Mouse (Mus musculus): ENCODE data around the gene Tmem209.

Gene Tmem209

DNA sequence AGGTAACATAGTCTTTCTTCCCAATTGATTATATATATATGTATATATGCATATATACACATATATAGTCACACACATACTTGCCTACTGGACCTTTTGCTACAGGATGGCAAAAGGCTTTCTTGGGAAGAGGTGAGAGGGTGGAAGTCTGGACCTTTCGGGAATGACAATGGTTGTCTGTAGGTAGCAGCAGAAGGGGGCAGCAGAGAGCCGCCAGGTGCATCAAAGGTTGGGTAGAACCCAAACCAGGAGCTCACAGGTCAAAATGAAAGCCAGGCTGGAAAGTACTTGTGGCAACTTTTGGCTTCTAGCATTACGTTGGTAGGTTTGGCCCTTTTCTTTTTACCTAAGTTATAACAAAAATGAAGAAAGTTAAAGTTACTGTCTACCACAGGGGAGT is 25.8 kb upstream of the Tmem209 start:
- peak; percentile 64 for DNase-seq

DNA sequence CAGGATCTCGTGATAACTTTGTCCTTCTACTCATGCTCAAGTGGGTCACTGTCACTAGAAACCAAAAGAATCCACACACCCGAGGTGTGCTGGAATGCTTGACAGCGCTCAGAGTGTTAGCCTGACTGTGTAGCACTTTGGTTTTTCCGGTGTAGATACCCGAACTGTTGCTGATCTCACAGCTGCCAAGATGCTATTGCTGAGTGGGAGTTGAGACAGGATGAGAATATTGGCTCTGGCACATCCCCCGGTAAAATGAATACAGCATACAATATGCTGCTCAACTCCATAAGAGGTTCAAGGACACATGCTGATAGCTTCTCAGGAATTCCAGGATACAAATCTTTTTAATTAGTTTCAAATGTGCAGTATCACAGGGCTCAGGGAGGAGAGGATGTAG is 19.2 kb upstream of the Tmem209 start:
- no peak for DNase-seq

DNA sequence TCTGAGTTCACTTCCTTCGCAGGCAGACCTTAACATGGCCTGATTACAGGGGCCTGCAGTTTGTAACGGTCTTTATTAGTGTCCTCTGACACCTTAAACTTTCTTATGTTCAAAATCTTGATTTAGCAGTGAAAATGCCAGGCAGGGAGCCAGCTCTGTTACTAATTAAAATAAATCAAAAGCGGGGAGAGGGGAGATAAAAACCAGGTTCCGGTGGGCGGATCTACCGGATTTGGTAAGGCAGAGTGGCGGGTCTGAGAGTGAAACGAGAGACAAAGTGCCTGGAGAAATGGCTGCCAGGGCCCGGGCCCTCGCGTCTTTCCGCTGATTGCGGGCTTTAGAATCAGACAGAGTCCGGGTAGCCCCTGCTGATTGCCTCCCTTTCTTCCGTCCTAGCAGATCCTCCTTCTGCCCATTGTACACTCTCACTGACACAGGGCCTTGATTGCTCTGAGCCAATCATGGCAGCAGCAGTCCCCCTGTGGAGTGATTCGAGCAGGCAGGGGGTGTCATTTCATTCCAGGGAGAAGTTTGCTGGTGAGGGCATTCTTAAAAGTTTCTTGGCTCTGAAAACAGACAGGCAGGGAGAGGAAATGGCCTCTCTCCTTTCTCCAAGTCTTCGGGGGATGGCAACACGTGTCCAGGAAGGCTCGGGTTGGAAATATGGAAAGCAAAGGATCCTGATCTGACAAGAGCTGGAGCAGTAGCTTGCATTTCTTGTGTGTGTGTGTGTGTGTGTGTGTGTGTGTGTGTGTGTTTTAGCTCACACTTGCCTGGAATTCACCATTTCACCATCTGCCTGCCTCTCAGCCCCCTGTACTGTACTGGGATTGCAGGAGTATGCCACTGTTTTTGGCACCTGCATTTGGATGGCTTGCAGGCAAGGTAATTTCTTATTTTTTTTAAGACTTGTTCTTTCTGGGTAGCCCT is 17.3 kb upstream of the Tmem209 start:
- DNase-seq: peak; percentile 81

DNA sequence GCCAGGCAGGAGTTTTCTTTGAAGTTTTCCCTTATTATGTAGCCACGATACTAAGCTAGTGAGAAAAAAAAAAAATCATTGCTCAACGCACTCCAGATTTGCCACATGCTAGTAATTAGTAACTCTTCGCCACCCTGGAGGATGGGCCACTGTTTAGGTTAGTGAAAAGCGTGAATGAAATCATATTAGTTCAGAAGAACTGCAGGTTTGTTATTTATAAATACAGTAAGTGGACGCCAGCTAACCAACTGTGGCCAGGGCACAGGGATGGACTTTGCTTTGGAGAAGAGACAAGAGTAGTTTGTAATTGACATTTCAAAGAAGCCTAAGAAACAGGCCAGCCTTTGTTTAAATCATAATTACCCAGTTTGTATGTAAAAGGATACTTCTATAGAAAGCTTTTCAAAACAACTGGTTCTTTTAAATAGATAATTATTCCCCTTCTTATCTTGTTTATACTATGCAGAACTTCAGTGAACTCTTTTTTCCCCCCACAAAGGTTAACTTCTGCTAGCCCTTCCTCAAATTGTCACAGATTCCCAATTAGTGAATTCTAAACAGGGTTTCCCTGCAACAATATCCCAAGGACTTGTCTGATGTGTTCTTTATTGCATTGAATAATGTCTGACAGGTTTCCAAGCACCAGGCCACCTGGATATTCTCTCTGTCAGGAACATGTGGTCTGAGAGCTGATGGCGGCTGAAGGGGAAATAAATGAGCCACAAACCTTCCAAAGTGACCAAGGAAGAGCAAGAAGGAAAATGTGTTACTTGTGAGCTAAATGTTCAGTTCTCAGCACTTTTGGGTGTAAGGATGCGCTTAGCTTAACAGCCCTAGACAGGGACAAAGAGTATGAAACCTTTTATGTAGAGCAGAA is 16.1 kb upstream of the Tmem209 start:
- DNase-seq: no peak

DNA sequence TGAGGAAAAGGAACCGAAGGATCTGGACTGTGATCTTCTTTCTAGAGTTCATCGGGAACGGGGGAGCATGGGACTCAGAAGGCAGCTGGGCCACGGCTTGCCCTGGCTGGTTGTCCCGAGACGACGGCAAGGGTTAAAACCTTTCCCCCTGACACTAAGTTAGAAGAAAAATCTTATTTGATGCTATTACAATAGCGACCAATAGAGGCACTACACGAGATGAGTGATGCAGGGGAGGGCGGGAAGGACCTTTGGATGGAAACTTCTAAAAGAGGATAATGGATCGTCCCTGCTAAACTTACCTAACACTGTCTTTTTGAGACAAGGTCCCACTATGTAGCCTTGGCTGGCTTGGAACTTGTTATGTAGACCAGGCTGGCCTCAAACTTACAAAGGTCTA is 10.8 kb upstream of the Tmem209 start:
- no peak for DNase-seq

DNA sequence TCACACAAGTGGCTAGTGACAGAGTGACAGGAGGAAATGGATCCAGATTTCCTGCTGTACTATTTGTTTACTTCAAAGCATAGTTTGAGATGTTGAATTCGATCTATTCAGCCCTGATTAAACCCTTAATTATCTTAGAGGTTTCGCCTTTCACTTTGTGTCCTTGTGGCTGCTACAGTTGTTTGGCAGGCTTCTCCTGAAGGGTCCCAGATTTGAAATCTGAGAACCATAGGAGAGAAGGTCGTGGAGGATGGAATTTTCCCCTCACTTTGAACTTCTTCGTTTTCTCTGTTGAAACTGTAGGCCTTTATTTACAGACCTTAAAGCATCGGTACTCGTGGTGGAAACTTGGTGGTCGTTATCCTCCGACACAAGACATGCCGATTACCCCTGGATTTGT is 4.7 kb upstream of the Tmem209 start:
- no peak for DNase-seq

DNA sequence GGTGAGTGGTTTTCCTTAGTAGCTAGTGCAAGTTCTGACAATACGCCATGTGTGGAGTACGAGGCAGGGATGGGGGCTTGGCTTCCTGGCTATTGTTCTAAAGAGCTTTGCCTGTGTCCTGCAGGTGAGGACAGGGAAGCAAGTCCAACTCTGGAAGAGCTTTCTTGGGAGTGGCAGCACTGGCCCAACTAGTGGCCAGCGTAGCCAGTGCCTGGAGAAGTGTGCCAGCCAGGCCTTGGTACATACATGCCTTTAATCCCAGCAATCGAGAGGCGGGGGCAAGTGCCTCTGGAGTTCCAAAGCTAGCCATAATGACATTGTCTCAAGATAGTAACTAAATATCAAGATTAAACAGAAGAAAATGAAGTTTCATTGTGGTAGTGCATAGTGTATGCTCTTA is 708 bp upstream of the Tmem209 start:
- peak; percentile 22 for DNase-seq

DNA sequence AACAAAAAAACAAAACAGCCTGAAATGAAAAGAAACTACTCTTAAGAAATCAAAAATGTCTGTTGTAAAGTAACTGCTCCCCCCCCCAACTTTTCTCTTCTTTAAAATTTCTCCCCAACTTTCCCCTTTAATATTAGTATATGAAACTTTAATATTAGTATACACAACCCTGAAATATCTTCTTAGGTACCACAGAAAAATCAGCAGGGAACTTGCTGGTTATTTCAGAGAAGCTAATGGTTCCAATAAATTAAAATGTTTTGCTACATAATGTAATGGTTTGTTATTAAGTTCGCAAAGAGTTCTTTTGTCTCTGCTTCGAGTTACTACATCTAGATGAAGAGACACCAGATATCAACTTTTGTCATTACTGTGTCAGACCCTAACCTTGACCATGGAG is 759 bp downstream of the Tmem209 start:
- no peak for DNase-seq

DNA sequence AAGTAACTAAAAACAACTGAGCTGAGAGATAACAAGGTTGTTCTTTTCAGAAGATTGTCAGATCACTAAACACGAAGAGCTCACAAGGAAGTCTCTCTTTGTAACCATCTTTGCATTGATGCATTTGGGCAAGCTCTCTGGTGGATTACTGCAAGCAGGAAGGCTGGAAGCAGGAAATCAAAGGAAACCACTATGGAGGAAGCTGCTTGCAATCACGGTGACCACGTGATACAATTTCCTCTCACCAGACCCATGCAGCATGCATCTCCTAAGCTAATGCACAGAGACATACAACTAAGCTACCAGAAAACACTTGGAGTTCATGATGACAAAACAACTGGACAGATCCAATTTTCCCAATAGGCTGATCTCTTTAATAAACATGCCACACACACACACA is 10.5 kb downstream of the Tmem209 start:
- no peak for DNase-seq

DNA sequence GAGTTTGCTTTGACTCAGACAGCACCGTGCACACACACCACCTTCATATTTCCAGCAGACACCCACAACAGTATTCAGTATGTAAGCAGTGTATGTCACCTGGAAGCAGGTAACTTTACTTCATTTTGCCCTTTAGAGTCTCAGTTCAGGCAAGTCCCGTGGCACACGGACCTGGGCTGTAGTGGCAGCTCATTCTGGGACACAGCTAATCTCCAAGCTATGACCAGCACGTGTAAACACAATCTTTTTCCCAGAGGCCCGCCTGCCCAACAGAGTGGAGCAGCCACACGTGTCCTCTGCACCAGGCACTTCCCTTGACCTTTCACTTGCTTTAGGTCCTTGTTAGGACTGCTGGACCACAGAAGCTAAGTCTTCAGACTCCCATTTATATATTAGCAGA is 23.1 kb downstream of the Tmem209 start:
- DNase-seq: no peak

DNA sequence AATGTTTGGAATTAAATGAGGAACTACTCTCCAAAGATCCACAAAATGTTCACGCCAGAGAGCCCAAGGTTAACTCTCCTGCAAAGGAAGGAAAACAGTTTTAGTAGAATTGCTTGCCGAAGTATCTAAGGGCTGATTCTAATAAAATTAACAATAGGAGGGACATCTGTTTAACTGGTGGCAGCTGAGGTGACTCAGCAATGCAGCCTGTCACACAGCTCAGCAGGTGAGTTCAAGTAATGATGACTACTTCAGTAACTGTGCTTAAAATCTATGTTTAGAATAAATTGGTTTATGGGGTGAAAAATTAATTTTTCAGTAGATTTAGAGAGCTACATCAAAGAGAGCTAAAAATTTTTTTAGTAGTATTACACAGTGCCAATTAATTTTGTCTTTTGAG is 26.7 kb downstream of the Tmem209 start:
- no peak for DNase-seq

DNA sequence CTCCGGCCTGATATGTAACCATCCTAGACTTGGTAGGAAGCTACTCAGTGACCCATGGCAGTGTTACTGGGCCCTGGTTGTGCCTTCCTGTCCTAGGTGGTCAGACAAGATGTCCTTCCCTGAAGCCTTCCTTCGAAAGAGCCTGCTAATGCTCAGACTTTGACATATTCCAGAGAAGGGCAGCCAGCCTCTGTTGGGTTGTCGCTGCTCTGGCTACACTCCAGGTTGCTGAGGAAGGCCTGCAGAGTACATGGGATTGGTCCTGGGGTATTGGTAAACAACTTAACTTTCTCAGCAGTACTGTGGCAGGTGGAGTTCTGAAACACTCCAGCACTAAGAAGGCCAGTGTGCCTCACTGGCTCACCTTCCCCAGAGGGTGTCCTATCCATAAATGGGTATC is 30.2 kb downstream of the Tmem209 start:
- no peak for DNase-seq

DNA sequence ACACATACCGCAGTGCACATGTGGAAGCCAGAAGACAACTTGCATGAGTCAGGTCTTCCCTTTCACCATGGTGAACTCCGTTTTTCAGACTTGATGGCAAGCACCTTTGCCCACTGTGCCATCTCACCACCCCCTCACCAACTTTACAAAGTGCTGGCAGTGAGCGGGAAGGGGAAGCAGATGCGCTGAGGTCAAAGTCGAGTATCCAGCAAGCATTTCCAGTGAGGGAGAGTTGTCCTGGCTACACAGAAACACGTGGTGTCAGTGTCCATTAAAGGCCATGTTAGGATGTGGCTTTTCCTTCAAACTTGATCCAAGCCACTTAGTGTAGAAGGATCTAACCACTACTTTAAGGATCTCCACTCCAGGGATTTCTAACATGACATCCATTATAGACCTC is 31.8 kb downstream of the Tmem209 start:
- no peak for DNase-seq

DNA sequence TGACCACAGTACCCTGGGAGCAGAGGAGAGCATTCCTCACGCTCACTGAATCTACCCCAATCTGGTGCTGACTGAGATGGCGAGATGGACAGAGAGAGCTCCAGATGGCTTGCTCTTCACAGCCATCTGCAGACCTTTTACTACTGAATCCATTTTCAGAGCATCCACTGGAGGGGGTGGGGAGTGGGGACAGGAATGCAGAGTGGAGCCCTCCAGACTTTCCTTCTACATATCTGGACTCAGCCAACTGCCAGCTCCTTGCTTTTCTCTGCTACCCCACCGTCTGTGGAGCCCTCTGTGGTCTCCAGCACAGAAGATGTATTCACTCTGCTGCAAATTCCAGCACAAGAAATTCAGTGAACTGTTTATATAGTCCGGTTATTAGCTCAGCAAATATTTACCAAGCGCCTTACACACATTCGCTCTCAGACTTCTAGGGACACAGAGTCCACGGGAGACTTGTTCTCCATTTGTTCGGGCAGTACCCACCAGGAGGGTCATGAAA is 32.3 kb downstream of the Tmem209 start:
- DNase-seq: no peak

DNA sequence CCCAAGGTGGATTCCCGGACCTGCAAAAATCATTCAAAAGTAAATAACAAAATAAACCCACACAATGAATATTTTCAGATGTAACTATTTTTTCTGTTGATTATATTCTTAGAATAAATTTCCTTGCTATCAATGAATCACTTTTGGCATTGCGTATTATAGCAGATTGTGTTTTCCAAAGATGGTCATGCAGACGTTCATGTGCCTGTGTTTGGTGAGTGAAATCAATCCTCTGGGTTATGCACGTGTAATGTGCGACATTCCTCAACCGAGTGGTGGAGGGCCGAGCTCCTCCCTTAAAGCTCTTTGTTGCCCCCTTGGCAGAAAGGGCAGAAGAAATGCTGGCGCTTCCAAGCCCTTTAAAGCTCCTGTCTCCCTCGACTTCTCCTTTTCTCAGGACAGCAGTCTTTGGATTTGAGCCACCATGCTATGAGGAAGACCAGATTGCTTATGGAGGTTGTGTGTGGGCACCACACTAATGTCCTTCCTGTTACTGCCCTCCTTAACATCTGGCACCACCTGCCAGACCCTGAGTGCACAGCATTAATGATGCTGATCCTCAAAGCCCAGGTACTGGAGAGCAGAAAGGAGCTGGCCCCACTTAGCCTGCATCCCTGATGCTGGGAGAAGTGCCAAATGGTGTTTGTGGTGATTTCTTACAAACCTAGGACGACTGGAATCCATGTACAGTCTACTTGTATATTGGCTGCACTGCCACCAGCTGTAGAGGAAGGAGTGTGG is 33.4 kb downstream of the Tmem209 start:
- no peak for DNase-seq

DNA sequence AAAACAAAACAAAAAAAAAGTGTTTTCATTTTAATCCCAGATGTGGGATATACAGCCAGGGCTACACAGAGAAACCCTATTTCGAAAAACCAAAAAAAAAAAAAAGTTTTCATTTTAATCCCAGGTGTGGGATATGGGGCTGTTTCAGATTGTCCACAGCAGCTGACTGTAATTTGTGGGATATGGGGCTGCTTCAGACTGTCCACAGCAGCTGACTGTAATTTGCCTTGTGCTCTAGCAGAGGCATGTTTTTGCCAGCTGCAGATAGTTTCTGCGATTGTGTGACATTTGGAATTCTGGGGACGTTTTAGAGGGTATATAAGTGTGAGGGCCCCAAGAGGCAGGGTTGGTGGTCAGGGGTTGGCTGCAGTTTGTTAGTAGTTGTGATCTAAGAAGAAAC is 37.9 kb downstream of the Tmem209 start:
- DNase-seq: no peak

DNA sequence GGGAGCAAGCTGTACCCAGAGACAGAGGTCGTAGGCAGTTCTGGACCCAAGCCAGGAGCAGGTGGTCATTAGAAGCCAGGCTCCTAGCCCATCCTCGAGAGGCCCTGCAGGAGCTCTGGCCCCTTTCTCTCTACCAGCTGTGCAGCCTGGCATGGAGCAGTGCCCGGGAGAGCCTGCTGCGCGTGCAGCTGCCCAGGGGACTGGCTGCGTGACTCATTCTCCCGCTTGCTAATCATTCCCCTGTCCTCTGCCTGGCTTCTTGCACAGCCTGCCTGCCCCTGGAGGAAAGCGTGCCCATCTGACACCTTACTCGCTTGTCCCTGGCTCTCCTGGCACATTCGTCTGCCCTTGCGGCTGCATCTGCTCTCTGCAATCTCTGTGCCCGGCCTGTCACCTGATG is 40.2 kb downstream of the Tmem209 start:
- DNase-seq: peak; percentile 49

DNA sequence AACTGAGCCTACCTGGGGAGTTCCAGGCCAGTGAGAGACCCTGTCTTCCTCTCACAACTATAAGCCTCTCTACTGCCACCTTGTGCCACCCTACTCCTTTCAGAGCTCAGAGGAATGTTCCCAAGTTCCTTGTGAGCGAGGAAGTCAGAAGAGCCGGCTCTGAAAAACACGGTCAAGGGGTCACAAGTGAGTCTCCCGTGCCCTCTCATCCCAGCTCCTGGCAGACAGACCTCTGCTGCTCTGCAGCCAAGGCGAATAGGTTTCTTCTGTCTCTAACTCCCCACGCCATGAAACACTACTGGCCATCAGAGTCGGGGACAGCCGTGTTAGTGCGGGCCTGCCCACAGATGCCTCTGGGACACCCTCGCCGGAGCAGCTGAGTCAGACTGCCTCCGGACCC is 40.9 kb downstream of the Tmem209 start:
- peak; percentile 81 for DNase-seq

DNA sequence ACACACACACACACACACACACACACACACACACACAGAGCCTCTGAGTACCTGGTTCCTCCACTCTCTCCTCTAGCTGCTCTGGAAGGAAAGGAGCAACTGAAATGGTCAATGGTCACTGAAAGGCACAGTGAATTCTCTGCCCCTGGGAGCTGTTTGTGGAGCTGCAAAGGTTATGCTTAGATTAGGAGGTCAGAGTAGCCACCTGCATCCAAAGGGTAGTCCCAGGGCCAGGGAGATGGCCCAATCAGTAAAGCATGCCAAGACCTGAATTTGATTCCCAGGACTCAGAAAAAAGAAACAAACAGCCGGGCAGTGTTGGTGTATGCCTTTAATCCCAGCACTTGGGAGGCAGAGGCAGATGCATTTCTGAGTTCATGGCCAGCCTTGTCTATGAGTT is 41.5 kb downstream of the Tmem209 start:
- no peak for DNase-seq

DNA sequence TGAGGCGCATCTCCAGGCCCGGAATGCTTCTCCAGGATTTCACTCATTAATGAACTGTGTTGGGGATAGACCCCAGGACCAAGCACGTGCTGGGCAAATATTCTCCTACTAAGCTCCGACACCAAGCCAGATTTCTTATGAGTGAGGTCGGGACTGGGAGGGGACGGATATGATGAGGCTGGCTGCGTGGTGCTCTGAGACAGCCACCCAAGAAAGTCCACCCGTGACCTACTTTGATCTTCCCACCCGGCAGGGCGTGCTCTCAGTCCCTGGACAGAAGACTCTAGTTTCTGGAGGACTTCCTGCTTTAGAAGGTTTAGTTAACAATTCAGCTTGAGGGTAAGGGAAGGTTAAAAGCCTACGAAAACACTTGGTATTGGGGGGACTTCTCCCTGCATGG is 44.0 kb downstream of the Tmem209 start:
- no peak for DNase-seq

DNA sequence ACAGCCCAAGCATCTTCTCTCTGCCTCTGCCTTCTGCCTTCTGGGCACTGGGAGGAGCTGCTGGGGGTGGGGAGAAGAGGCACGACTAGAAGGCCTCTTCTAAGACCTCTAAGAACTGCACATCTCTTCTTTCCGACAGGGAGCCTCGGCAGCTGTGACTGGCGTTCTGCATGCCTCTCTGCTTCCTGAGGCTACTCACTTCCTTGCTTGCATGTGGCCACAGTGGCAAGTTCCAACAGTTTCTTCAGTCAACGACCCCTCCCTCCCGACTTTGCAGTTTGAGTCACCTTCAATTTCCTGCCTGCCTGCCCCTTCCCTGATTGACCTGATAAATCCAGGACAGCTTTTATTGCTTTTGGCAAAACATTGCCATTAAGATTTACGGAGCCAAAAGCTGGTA is 46.8 kb downstream of the Tmem209 start:
- peak; percentile 19 for DNase-seq

DNA sequence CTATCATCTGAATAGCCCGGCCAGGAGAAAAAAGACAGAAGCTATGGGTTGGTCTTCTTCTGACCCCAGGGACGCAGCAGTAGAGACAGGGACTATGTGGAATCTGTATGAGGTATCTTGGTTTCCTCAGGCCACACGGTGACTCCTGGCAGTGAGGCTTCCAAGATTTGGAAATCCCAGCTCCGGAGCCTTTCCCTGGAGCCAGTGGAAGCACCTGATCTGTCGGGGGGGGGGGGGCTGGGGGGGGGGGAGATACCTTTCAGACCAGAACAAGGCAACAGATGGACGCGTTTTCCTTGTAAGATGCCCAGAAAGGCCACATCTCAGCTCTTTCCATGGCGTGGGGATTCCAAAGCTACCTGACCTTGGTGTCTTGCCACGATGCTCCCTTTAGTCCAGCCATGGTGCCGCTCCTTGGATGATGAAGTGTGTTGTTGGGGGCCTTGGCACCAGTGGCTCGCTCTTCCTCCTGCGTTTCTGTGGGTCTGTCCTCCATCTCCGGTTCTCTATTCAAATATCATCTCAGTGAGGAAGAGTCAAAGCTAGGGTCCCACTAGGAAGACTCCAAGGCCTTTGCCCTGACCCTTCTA is 47.7 kb downstream of the Tmem209 start:
- no peak for DNase-seq

Measured in kidney, postnatal 10 days (tissue).